Mouse (Mus musculus): ENCODE measurements around the gene Plpp1. TPM values are rescaled to one million over a fixed set of nuclear protein-coding genes. Genes with fewer than 3 reads are reported as not detected.

The Plpp1 gene
- total and polyA plus RNA-seq, 3 experiments: 0.12 to 0.15 TPM; not detected in 1

DNA sequence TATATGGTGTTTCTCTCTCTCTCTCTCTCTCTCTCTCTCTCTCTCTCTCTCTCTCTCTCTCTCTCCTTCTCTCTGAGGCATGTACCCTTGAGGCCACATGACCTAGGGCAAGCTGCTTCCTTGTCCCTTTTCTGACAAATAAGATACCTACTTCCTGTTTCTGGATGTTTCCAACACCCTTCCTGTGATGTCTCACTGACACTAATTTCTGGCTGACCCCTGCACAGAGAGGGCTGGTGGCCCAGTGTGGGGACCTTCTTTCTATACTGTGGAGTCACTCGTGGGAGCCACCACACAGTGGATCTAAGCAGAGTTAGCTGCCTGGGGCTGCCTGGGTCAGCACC is 40.1 kb upstream of the Plpp1 start (continued):
- no peak for TF ChIP-seq MAZ (IDR thresholded peaks at IDR 0.05; ENCODE audit: low read depth, low read length)
- TF ChIP-seq MYB (IDR thresholded peaks at IDR 0.05; ENCODE audit: low read depth, low read length): no peak
- TF ChIP-seq TBP (IDR thresholded peaks at IDR 0.05; ENCODE audit: low read depth, low read length): no peak
- TF ChIP-seq CTCF (IDR thresholded peaks at IDR 0.05 in 2 of 3, conservative IDR thresholded peaks at IDR 0.05 in 1 of 3; ENCODE audit: control insufficient read depth in 1 of 3, insufficient read depth in 1 of 3, low read depth in 2 of 3, low read length in 3 of 3, poor library complexity in 1 of 3, severe bottlenecking in 1 of 3): no peak
- TF ChIP-seq SIN3A (IDR thresholded peaks at IDR 0.05; ENCODE audit: low read length): no peak
- TF ChIP-seq E2F4 (IDR thresholded peaks at IDR 0.05; ENCODE audit: borderline replicate concordance, low read depth, low read length): no peak
- no peak for TF ChIP-seq ETS1 (IDR thresholded peaks at IDR 0.05; ENCODE audit: low read depth, low read length)
- TF ChIP-seq RCOR1 (IDR thresholded peaks at IDR 0.05; ENCODE audit: low read depth, low read length): no peak
- no peak for TF ChIP-seq ZC3H11A (IDR thresholded peaks at IDR 0.05; ENCODE audit: low read depth, low read length)

DNA sequence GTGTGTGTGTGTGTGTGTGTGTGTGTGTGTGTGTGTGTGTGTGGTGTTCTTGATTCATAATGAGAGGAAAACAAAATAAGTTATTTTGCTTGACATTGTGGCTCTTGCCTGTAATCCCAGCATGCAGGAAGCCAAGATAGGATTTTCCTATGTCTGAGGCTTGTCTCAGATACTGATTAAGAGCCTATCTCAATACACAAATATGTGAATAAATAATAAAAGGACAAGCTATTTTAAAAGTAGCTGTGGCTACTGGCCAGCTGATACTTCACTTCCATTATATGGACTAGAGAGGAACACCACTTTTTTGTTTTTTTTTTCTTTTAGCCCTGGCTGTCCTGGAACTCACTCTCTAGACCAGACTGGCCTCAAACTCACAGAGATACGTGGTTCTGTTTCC is 38.8 kb upstream of the Plpp1 start:
- H3K9ac ChIP-seq (ENCODE audit: control insufficient read depth, low read depth, low read length, poor library complexity, severe bottlenecking): no peak overlapping the region
- no peaks in the 10 kb centered on the region for H3K9me3 ChIP-seq (replicated peaks; ENCODE audit: insufficient read depth, low read length)
- TF ChIP-seq CHD2 (IDR thresholded peaks at IDR 0.05; ENCODE audit: low read length) (no peak), TAL1 (IDR thresholded peaks at IDR 0.05; ENCODE audit: low read length) (no peak), E2F4 (IDR thresholded peaks at IDR 0.05; ENCODE audit: borderline replicate concordance, low read depth, low read length) (no peak), UBTF (IDR thresholded peaks at IDR 0.05; ENCODE audit: borderline replicate concordance, insufficient read depth, low read depth, low read length) (no peak), USF2 (IDR thresholded peaks at IDR 0.05; ENCODE audit: borderline replicate concordance in 1 of 2, insufficient read depth in 1 of 2, low read depth in 1 of 2, low read length in 2 of 2) (no peak), RCOR1 (IDR thresholded peaks at IDR 0.05; ENCODE audit: low read depth, low read length) (no peak), CHD1 (IDR thresholded peaks at IDR 0.05; ENCODE audit: low read depth, low read length) (no peak), POLR2A (IDR thresholded peaks at IDR 0.05; ENCODE audit: control insufficient read depth in 1 of 2, insufficient read depth in 1 of 2, low read depth in 1 of 2, low read length in 2 of 2, poor library complexity in 1 of 2) (no peak), MEF2A (IDR thresholded peaks at IDR 0.05; ENCODE audit: extremely low read depth, insufficient replicate concordance, low read depth, low read length, poor library complexity, severe bottlenecking) (no peak), MYB (IDR thresholded peaks at IDR 0.05; ENCODE audit: low read depth, low read length) (no peak), MAFK (IDR thresholded peaks at IDR 0.05; ENCODE audit: borderline replicate concordance, low read depth, low read length) (no peak), MAX (IDR thresholded peaks at IDR 0.05; ENCODE audit: low read length) (no peak), USF1 (IDR thresholded peaks at IDR 0.05; ENCODE audit: low read depth, low read length) (no peak), KAT2A (conservative IDR thresholded peaks at IDR 0.05; ENCODE audit: low read depth, low read length) (no peak)
- H3K79me2 ChIP-seq (ENCODE audit: control insufficient read depth, insufficient read depth, low read length, poor library complexity): no peaks in the 10 kb centered on the region
- no peak overlapping the region for H3K4me3 ChIP-seq (ENCODE audit: control insufficient read depth in 1 of 2, insufficient read depth in 1 of 2, low read depth in 2 of 2, low read length in 2 of 2)
- no peak overlapping the region for H3K27ac ChIP-seq (ENCODE audit: control insufficient read depth, low read depth, low read length)
- peaks cover 26 to 55% of the 10 kb centered on the region in 2 experiments for H3K4me1 ChIP-seq (ENCODE audit: control insufficient read depth in 1 of 2, insufficient read depth in 2 of 2, low read length in 2 of 2)
- no peaks in the 10 kb centered on the region for H3K27me3 ChIP-seq (ENCODE audit: control insufficient read depth in 1 of 2, insufficient read depth in 2 of 2, low read length in 2 of 2)
- DNase-seq (ENCODE audit: low read depth, low spot score): no peak
- peaks cover 0 to 52% of the 10 kb centered on the region in 2 experiments; a peak in 2 of 4 replicates for H3K36me3 ChIP-seq (ENCODE audit: control insufficient read depth in 1 of 2, insufficient read depth in 2 of 2, low read length in 2 of 2)

All from MEL (cell line).